Mouse (Mus musculus): ENCODE data around the gene Shisa2.
A peak's percentile ranks its signal among the peaks of the same experiment; 100 is the strongest.
"Not testable (repeated sequence)": the region's sequence is repeated elsewhere in the genome, so short reads cannot be mapped to it uniquely, and the experiment has no call there.

Shisa2 gene

GRCm38 (mm10) chr14:59625158-59625805 is at the start of gene Shisa2:
Gene Shisa2 (plus strand): TSS chr14:59625308.
- peak; percentile 38 to 55 for DNase-seq (ENCODE audit: low spot score in 2 of 2)

- DNase-seq (ENCODE audit: low spot score in 2 of 2) = no peak
These were observed 48.7 kb upstream of the Shisa2 start for GRCm38 (mm10) chr14:59576385-59576784.

- DNase-seq (ENCODE audit: low spot score in 2 of 2) = no peak
These were observed 34.5 kb upstream of the Shisa2 start for GRCm38 (mm10) chr14:59590614-59591013.

- DNase-seq (ENCODE audit: low spot score in 2 of 2) = no peak
These were observed 33.2 kb upstream of the Shisa2 start for GRCm38 (mm10) chr14:59591901-59592300.

GRCm38 (mm10) chr14:59592593-59592992 is 32.5 kb upstream of the Shisa2 start:
- no peak for DNase-seq (ENCODE audit: low spot score in 2 of 2)

- no peak for DNase-seq (ENCODE audit: low spot score in 2 of 2)
These were observed 30.1 kb upstream of the Shisa2 start for GRCm38 (mm10) chr14:59594988-59595387.

- DNase-seq (ENCODE audit: low spot score in 2 of 2) = peak; percentile 93 to 94
These were observed 27.5 kb upstream of the Shisa2 start, which contains the start of gene Cdadc1 for GRCm38 (mm10) chr14:59597398-59598259. Gene Cdadc1 (minus strand): TSS chr14:59597959.

- DNase-seq (ENCODE audit: low spot score in 2 of 2) = no peak
These were observed 26.9 kb upstream of the Shisa2 start for GRCm38 (mm10) chr14:59598260-59598627.

GRCm38 (mm10) chr14:59604002-59604645 is 21.0 kb upstream of the Shisa2 start:
- no peak for DNase-seq (ENCODE audit: low spot score in 2 of 2)

GRCm38 (mm10) chr14:59605671-59606353 is 19.3 kb upstream of the Shisa2 start:
- DNase-seq (ENCODE audit: low spot score in 2 of 2) = peak in 1 of 2 experiments; percentile 32

GRCm38 (mm10) chr14:59607021-59607420 is 18.1 kb upstream of the Shisa2 start:
- no peak for DNase-seq (ENCODE audit: low spot score in 2 of 2)

- DNase-seq (ENCODE audit: low spot score in 2 of 2) = no peak
These were observed 12.0 kb upstream of the Shisa2 start for GRCm38 (mm10) chr14:59612920-59613625.

- not testable (repeated sequence) for DNase-seq (ENCODE audit: low spot score in 2 of 2)
These were observed 11.0 kb upstream of the Shisa2 start for GRCm38 (mm10) chr14:59614149-59614548.

- no peak for DNase-seq (ENCODE audit: low spot score in 2 of 2)
These were observed 8.3 kb upstream of the Shisa2 start for GRCm38 (mm10) chr14:59616802-59617201.

GRCm38 (mm10) chr14:59624326-59624885 is 702 bp upstream of the Shisa2 start:
- no peak for DNase-seq (ENCODE audit: low spot score in 2 of 2)

- no peak for DNase-seq (ENCODE audit: low spot score in 2 of 2)
These were observed 777 bp downstream of the Shisa2 start for GRCm38 (mm10) chr14:59625806-59626364.

- no peak for DNase-seq (ENCODE audit: low spot score in 2 of 2)
These were observed 1.6 kb downstream of the Shisa2 start for GRCm38 (mm10) chr14:59626711-59627110.

- no peak for DNase-seq (ENCODE audit: low spot score in 2 of 2)
These were observed 2.1 kb downstream of the Shisa2 start for GRCm38 (mm10) chr14:59627142-59627680.

GRCm38 (mm10) chr14:59627823-59628222 is 2.7 kb downstream of the Shisa2 start:
- DNase-seq (ENCODE audit: low spot score in 2 of 2) = no peak

- DNase-seq (ENCODE audit: low spot score in 2 of 2) = no peak
These were observed 4.2 kb downstream of the Shisa2 start for GRCm38 (mm10) chr14:59629308-59629707.
